Mouse (Mus musculus) forebrain, embryonic 13.5 days (tissue): ENCODE measurements around the gene Klhl26. TPM values are rescaled to one million over a fixed set of nuclear protein-coding genes. Genes with fewer than 3 reads are reported as not detected.

Source experiments
- ATAC-seq: fragments of 200-750 bp; cut with Nextera tagmentation; 2 replicates; pipeline ENCODE4 v1.8.0; 2017
- H3K27ac ChIP-seq: fragments of 300-500 bp; sonication (generic); 2 replicates; pipeline ENCODE4 v1.5.1; 2015; ENCODE audit warnings: inconsistent platforms, mild to moderate bottlenecking, moderate library complexity
- H3K27me3 ChIP-seq: fragments of 300-500 bp; sonication (generic); 2 replicates; pipeline ENCODE4 v1.6.1; 2015; ENCODE audit warnings: mild to moderate bottlenecking, inconsistent platforms
- H3K36me3 ChIP-seq: fragments of 300-500 bp; sonication (generic); 2 replicates; pipeline ENCODE4 v1.6.1; 2015; ENCODE audit warnings: mild to moderate bottlenecking, inconsistent platforms; ENCODE audit not compliant: poor library complexity, severe bottlenecking
- H3K4me1 ChIP-seq: fragments of 300-500 bp; sonication (generic); 2 replicates; pipeline ENCODE4 v1.6.1; 2015; ENCODE audit warnings: inconsistent platforms
- H3K4me2 ChIP-seq: fragments of 300-500 bp; sonication (generic); 2 replicates; pipeline ENCODE4 v1.6.1; 2015; ENCODE audit warnings: inconsistent platforms, mild to moderate bottlenecking, moderate library complexity
- H3K4me3 ChIP-seq: fragments of 300-500 bp; sonication (generic); 2 replicates; pipeline ENCODE4 v1.5.1; 2015; ENCODE audit warnings: mild to moderate bottlenecking, inconsistent platforms
- H3K9ac ChIP-seq: fragments of 300-500 bp; sonication (generic); 2 replicates; pipeline ENCODE4 v1.6.1; 2015; ENCODE audit warnings: mild to moderate bottlenecking, inconsistent platforms
- H3K9me3 ChIP-seq: fragments of 300-500 bp; sonication (generic); replicated peaks from 2 replicates; pipeline ENCODE4 v1.6.1; 2016; ENCODE audit warnings: inconsistent platforms
- WGBS: fragments of 180-500 bp; shearing (Covaris S2); methylation state at CpG from one replicate; pipeline ENCODE4 v1.1.7; 2015; 5-methylcytosine and 5-hydroxymethylcytosine counted together
- polyA plus RNA-seq: library from polyadenylated mRNA; unstranded; fragments of >200 nt; fragmentation: Nextera tagmentation; extraction: Ambion mirVana; gene quantifications from 2 replicates; pipeline ENCODE4 v1.2.1, GENCODE M21; 2015

Klhl26 gene
- polyA plus RNA-seq, 1 experiment from 2014 or later = 15.3 TPM

GRCm38 (mm10) chr8:70415540-70416451, 61.0 kb downstream of the Klhl26 start:
- ATAC-seq = peak; percentile 67
- H3K9me3 ChIP-seq = no peaks in the 10 kb centered on the region
- H3K4me1 ChIP-seq = peaks cover 34% of the 10 kb centered on the region
- H3K9ac ChIP-seq = no peak overlapping the region
- no peak overlapping the region for H3K4me3 ChIP-seq
- no peaks in the 10 kb centered on the region for H3K27me3 ChIP-seq
- peaks cover 5% of the 10 kb centered on the region; the same call in 1 of the 2 replicates for H3K36me3 ChIP-seq
- H3K27ac ChIP-seq = no peak overlapping the region; the same call in 1 of the 2 replicates
- 55% methylated on average over 8 of the region's 8 CpGs for WGBS
- H3K4me2 ChIP-seq = no peak overlapping the region

- no peaks in the 10 kb centered on the region for H3K27me3 ChIP-seq
- H3K36me3 ChIP-seq = peaks cover 5% of the 10 kb centered on the region; the same call in 1 of the 2 replicates
- peaks cover 36% of the 10 kb centered on the region for H3K4me1 ChIP-seq
- H3K9me3 ChIP-seq = no peaks in the 10 kb centered on the region
- H3K4me2 ChIP-seq = no peak overlapping the region
- 87% methylated on average over 6 of the region's 6 CpGs for WGBS
- no peak overlapping the region for H3K4me3 ChIP-seq
- H3K27ac ChIP-seq = no peak overlapping the region
- H3K9ac ChIP-seq = no peak overlapping the region
- no peak for ATAC-seq
Observed at GRCm38 (mm10) chr8:70414310-70414946, 62.3 kb downstream of the Klhl26 start.

GRCm38 (mm10) chr8:70410281-70410680, 66.5 kb downstream of the Klhl26 start:
- Histone ChIP-seq H3K4me1 (peaks cover 24% of the 10 kb centered on the region), H3K36me3 (peaks cover 5% of the 10 kb centered on the region; the same call in 1 of the 2 replicates), H3K27ac (no peak overlapping the region), H3K9me3 (no peaks in the 10 kb centered on the region), H3K4me3 (no peak overlapping the region), H3K4me2 (no peak overlapping the region), H3K27me3 (no peaks in the 10 kb centered on the region), H3K9ac (no peak overlapping the region)
- 94% methylated on average over 5 of the region's 5 CpGs for WGBS
- ATAC-seq = no peak

- Histone ChIP-seq H3K4me2 (no peak overlapping the region), H3K27me3 (no peaks in the 10 kb centered on the region), H3K4me1 (peaks cover 24% of the 10 kb centered on the region), H3K9ac (peak overlapping the region; percentile 39; the same call in 1 of the 2 replicates), H3K27ac (peak overlapping the region; percentile 54; the same call in 1 of the 2 replicates), H3K4me3 (no peak overlapping the region), H3K9me3 (no peaks in the 10 kb centered on the region), H3K36me3 (peaks cover 7% of the 10 kb centered on the region)
- ATAC-seq = no peak
- 74% methylated on average over 9 of the region's 9 CpGs for WGBS
Observed at GRCm38 (mm10) chr8:70409455-70409871, 67.3 kb downstream of the Klhl26 start.

- Histone ChIP-seq H3K36me3 (peaks cover 11% of the 10 kb centered on the region), H3K27me3 (no peaks in the 10 kb centered on the region), H3K9ac (peak overlapping the region; percentile 39; the same call in 1 of the 2 replicates), H3K27ac (peak overlapping the region; percentile 54; the same call in 1 of the 2 replicates), H3K4me1 (peaks cover 24% of the 10 kb centered on the region), H3K4me2 (no peak overlapping the region), H3K4me3 (no peak overlapping the region), H3K9me3 (no peaks in the 10 kb centered on the region)
- no peak for ATAC-seq
- 87% methylated on average over 10 of the region's 10 CpGs for whole genome bisulfite sequencing
Observed at GRCm38 (mm10) chr8:70409019-70409418, 67.7 kb downstream of the Klhl26 start.

- Histone ChIP-seq H3K36me3 (peaks cover 10% of the 10 kb centered on the region), H3K4me2 (no peak overlapping the region; the same call in 1 of the 2 replicates), H3K27me3 (no peaks in the 10 kb centered on the region), H3K9ac (peak overlapping the region; percentile 39), H3K9me3 (no peaks in the 10 kb centered on the region), H3K4me1 (peaks cover 24% of the 10 kb centered on the region), H3K27ac (peak overlapping the region; percentile 54), H3K4me3 (no peak overlapping the region)
- peak; percentile 46; the same call in 1 of the 2 replicates for ATAC-seq
- WGBS = 56% methylated on average over 6 of the region's 6 CpGs
Observed at GRCm38 (mm10) chr8:70408301-70408700, 68.5 kb downstream of the Klhl26 start.

- Histone ChIP-seq H3K36me3 (peaks cover 7% of the 10 kb centered on the region), H3K9me3 (no peaks in the 10 kb centered on the region), H3K4me1 (peaks cover 24% of the 10 kb centered on the region), H3K9ac (no peak overlapping the region; the same call in 1 of the 2 replicates), H3K27ac (no peak overlapping the region), H3K4me3 (no peak overlapping the region), H3K4me2 (no peak overlapping the region), H3K27me3 (no peaks in the 10 kb centered on the region)
- ATAC-seq = no peak
- WGBS = 76% methylated on average over 11 of the region's 11 CpGs
Observed at GRCm38 (mm10) chr8:70406427-70407069, 70.2 kb downstream of the Klhl26 start.

- no peaks in the 10 kb centered on the region for H3K9me3 ChIP-seq
- no peak for ATAC-seq
- no peaks in the 10 kb centered on the region for H3K27me3 ChIP-seq
- peaks cover 9% of the 10 kb centered on the region for H3K36me3 ChIP-seq
- peaks cover 24% of the 10 kb centered on the region for H3K4me1 ChIP-seq
- no peak overlapping the region for H3K9ac ChIP-seq
- WGBS = 70% methylated on average over 7 of the region's 7 CpGs
- H3K27ac ChIP-seq = no peak overlapping the region
- no peak overlapping the region for H3K4me3 ChIP-seq
- H3K4me2 ChIP-seq = no peak overlapping the region
Observed at GRCm38 (mm10) chr8:70405189-70405588, 71.6 kb downstream of the Klhl26 start.

GRCm38 (mm10) chr8:70404212-70404611, 72.6 kb downstream of the Klhl26 start:
- Histone ChIP-seq H3K9me3 (no peaks in the 10 kb centered on the region), H3K27me3 (no peaks in the 10 kb centered on the region), H3K36me3 (peaks cover 15% of the 10 kb centered on the region), H3K9ac (no peak overlapping the region), H3K27ac (no peak overlapping the region), H3K4me2 (no peak overlapping the region), H3K4me3 (no peak overlapping the region), H3K4me1 (peaks cover 20% of the 10 kb centered on the region)
- WGBS = 100% methylated on average over 3 of the region's 3 CpGs
- ATAC-seq = no peak
